Mouse (Mus musculus): ENCODE measurements around the gene Cnpy3.

DNA sequence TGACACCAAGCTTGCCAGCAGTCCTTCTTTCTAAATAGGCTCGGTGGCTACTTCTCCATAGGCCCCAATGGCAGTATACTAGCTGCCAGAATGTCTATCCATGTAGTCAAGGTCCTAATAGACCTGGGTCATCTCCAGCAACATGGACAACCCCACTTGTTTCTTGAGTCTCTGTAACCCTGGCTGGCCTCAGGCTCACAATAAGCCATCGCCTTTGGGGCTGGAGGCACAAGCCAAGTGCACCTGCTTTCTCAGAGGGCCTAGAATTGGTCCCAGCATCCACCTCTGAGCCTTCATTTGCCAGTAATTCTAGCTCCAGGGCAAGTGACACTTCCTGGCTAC, 22.1 kb upstream of the Cnpy3 start:
- TF ChIP-seq CTCF (conservative IDR thresholded peaks at IDR 0.05; ENCODE audit: low read length) = no peak
- no peak for TF ChIP-seq POU5F1 (IDR thresholded peaks at IDR 0.05; ENCODE audit: borderline replicate concordance, low read length)
- TF ChIP-seq NANOG (IDR thresholded peaks at IDR 0.05; ENCODE audit: borderline replicate concordance, low read length) = no peak

Data from E14TG2a.4 (cell line).